Mouse (Mus musculus) thymus, postnatal 14 days (tissue): ENCODE results near the gene Rbm25.
A peak's percentile ranks its signal among the peaks of the same experiment; 100 is the strongest.
"Not testable (repeated sequence)": the region's sequence is repeated elsewhere in the genome, so short reads cannot be mapped to it uniquely, and the experiment has no call there.

Experiments used
- DNase-seq: peaks from one replicate; pipeline ENCODE4 v3.0.0; 2021

The Rbm25 gene

GRCm38 (mm10) chr12:83630936-83631335, at the start of gene Rbm25:
Gene Rbm25 (plus strand): TSS chr12:83631236.
- DNase-seq: not testable (repeated sequence)

- DNase-seq: no peak
These were observed 48.9 kb upstream of the Rbm25 start for GRCm38 (mm10) chr12:83582106-83582505.

- DNase-seq: no peak
These were observed 48.3 kb upstream of the Rbm25 start for GRCm38 (mm10) chr12:83582747-83583146.

GRCm38 (mm10) chr12:83586628-83587027, 44.4 kb upstream of the Rbm25 start:
- no peak for DNase-seq

- DNase-seq: no peak
These were observed 39.1 kb upstream of the Rbm25 start for GRCm38 (mm10) chr12:83591754-83592501.

- DNase-seq: no peak
These were observed 36.5 kb upstream of the Rbm25 start for GRCm38 (mm10) chr12:83594454-83595040.

GRCm38 (mm10) chr12:83596191-83596954, 34.7 kb upstream of the Rbm25 start:
- no peak for DNase-seq

- peak; percentile 92 for DNase-seq
These were observed 34.0 kb upstream of the Rbm25 start, which contains the start of gene Zfyve1 for GRCm38 (mm10) chr12:83597025-83597501. Gene Zfyve1 (minus strand): TSS chr12:83597222.

GRCm38 (mm10) chr12:83597881-83598280, 33.2 kb upstream of the Rbm25 start:
- no peak for DNase-seq

GRCm38 (mm10) chr12:83602285-83602684, 28.8 kb upstream of the Rbm25 start:
- DNase-seq: no peak

- not testable (repeated sequence) for DNase-seq
These were observed 24.6 kb upstream of the Rbm25 start for GRCm38 (mm10) chr12:83606411-83606810.

- DNase-seq: no peak
These were observed 13.8 kb upstream of the Rbm25 start for GRCm38 (mm10) chr12:83617261-83617660.

GRCm38 (mm10) chr12:83618981-83619380, 12.1 kb upstream of the Rbm25 start:
- DNase-seq: no peak

GRCm38 (mm10) chr12:83620694-83621093, 10.3 kb upstream of the Rbm25 start:
- not testable (repeated sequence) for DNase-seq

- no peak for DNase-seq
These were observed 8.8 kb upstream of the Rbm25 start for GRCm38 (mm10) chr12:83622031-83622755.

GRCm38 (mm10) chr12:83624321-83624720, 6.7 kb upstream of the Rbm25 start:
- no peak for DNase-seq

- DNase-seq: peak; percentile 95
These were observed 975 bp downstream of the Rbm25 start for GRCm38 (mm10) chr12:83631743-83632679.

GRCm38 (mm10) chr12:83632680-83633025, 1.6 kb downstream of the Rbm25 start:
- peak; percentile 54 for DNase-seq

- no peak for DNase-seq
These were observed 2.8 kb downstream of the Rbm25 start for GRCm38 (mm10) chr12:83633807-83634206.

- DNase-seq: no peak
These were observed 10.2 kb downstream of the Rbm25 start for GRCm38 (mm10) chr12:83641233-83641632.

- DNase-seq: no peak
These were observed 12.1 kb downstream of the Rbm25 start for GRCm38 (mm10) chr12:83643116-83643515.

- no peak for DNase-seq
These were observed 19.3 kb downstream of the Rbm25 start for GRCm38 (mm10) chr12:83650346-83650745.
